Mouse (Mus musculus) adrenal gland, postnatal 14 days (tissue): ENCODE results near the gene Pde4d. TPM values are rescaled to one million over a fixed set of nuclear protein-coding genes. Genes with fewer than 3 reads are reported as not detected.

Experiments used
- DNase-seq: peaks from one replicate; pipeline ENCODE4 v3.0.0; 2021; ENCODE audit warnings: mixed read lengths
- total RNA-seq: library from RNA; stranded (reverse); gene quantifications from 2 replicates; pipeline ENCODE4 v1.2.3, GENCODE M21; 2021

Pde4d gene
- total RNA-seq, 1 experiment from 2014 or later = 67.1 TPM

DNA sequence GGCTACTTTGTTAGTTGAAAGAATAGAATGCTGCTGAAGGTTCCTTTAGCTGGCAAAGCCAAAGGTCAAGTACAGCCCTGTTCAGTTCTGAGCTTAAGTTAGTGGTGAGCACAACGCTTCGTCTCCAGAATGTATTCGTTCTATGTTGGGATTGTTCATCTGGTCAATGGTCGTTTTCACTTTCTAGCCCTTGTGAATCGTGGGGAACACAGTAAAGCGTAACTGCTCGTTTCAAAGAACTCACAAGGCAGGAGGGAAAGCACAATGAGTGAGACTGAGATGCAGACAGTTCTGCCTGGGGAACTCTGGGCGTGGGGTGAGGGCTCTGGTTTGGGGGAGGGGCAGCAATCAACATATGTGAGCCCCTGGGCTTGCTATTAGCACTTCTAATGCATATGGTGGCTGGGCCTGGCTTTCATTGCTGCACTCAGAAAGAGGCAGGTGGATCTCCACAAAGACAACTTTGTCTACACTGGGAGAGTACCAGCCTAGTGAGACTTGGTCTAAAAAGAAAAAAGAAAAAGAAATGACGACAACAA lies 1328.6 kb downstream of the Pde4d start:
- no peak for DNase-seq

DNA sequence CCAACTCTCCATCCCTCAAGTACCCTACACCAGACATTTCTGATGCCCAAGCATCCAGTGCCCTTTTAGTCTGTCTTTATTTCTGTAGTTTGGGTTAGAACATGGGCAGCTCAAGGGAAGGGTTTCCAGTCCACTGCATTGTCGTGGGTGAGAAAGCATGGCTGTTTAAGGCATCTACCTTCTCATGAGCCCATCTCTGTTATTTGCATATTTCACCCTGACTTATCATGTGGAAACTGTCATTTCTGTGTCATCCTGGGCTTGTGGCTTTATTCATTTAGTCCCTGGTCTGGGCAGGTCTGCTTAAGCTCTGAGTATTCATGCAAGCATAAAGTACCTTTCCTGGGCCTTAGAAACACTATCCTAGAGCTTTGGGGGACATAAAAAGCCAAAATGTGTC lies 1331.7 kb downstream of the Pde4d start:
- no peak for DNase-seq

DNA sequence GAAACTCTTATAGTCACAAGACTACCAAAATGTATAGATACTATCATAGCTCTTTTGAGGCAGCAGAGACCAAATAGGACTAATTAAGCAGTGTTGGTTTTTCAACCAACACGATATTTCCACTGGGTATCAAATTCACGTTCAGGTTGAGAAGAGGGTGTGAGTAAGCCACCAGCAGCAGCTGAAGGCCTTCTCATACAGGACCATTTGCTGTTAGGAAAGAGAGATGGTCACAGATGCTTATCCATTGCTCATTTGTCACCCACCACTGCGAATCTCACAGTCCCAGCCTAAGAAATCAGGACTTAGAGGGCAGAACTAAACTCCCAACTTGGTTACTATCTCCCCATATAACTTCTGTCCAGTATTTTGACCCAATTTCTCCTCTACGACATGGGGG lies 1338.9 kb downstream of the Pde4d start:
- no peak for DNase-seq

DNA sequence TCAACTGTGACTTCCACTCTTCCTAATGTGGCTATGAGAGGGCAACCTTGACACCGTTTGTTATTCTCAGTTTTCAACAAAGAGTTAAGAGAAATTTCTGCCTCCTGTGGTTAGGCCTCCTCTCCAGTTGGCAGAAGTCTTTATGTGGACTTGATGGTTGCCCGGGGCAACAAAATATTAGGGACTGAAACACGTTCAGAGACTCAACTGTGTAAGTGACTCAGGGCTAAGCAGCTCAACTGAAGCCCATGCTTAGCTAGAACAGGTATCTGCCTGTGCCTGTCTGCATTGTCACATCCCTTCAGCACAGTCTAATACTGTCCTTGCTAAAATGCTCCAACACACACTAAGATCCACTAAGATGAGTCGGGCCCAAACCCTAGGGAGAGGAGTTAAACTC lies 1339.4 kb downstream of the Pde4d start:
- DNase-seq = no peak

DNA sequence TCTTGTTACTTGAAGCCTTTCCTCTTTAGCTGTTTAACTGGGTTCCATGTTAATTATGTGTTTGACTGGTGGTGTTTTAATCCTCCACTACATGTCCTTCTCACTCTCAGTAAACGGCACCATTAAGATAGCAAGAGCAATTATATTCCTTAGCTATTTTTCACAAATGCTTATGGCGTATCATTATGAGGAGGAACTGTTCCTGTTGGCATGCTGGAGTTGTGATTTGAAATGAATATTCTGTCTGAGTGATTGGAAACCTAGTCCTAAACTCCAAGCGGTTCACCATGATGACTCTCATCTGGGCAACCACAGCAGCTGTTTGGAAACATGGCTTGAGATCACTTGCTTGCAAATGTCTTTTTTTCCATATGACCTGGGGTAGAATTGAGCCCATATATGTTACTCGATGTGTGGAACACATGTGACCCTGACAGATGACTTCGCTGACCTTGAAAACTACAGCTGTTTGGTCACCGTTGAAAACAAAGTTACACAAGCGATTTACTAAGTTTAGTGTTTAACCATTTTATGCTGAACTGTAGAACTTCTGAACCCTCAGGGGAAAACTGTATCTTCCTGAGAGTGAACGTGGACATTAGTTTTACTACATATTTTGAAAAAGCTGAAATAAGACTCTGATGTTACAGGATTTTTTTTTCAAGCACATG lies 1340.4 kb downstream of the Pde4d start:
- no peak for DNase-seq

DNA sequence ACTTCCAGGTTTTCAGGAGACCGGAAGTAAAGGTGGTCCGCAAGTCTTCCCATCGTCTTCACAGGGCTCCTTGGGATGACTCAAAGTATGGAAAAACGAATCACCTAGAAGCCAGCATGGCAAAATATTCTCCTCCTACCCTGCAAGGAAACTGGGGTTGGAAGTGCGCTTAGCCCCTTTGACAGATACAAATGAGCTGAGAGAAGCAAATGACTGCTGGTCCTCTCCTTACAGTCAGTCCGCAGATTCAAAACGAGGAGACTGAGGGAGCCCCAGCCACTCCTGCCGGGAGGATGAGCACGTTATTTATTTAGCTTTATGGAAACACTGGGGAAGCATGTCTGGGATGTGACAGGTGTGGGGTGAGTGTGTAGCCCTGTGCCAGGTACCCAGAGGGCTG lies 1344.2 kb downstream of the Pde4d start:
- DNase-seq = no peak

DNA sequence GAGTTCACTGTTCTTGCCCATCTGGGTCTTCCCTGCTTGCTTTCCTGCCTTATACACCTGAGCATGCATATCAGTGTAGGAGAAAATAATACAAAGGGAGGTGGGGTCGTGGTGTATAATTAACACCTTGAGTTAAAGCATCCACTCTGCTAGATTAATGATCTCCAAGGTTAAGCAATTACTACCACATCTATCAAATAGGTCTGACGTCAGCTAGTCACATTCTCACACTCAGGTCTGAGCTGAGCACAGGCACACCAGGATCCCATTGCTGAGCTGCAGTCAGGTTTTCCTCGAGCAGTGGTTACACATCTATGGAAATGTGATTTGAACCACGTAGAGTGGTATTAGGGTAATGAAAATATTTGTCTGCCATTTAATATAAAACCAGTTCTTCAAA lies 1348.9 kb downstream of the Pde4d start:
- DNase-seq = no peak

DNA sequence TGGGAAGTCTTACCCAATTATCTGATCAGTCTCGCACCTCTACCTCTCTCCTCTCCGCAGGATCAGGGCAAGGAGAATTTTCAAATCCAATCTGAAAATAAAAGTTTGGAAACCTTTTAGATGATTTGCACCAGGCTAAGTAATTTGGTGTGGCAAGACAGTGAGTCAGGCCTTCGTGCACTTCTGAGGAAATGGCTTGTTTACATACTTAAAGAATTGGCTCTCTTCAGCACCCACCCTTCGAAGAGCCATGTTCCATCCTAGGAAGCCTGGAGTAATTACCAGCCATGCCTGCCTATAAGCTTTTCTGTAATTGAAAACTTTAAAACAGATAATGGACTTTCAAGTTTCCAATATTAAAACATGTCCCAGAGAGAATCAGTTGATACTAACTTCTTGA lies 1352.5 kb downstream of the Pde4d start:
- DNase-seq = no peak

DNA sequence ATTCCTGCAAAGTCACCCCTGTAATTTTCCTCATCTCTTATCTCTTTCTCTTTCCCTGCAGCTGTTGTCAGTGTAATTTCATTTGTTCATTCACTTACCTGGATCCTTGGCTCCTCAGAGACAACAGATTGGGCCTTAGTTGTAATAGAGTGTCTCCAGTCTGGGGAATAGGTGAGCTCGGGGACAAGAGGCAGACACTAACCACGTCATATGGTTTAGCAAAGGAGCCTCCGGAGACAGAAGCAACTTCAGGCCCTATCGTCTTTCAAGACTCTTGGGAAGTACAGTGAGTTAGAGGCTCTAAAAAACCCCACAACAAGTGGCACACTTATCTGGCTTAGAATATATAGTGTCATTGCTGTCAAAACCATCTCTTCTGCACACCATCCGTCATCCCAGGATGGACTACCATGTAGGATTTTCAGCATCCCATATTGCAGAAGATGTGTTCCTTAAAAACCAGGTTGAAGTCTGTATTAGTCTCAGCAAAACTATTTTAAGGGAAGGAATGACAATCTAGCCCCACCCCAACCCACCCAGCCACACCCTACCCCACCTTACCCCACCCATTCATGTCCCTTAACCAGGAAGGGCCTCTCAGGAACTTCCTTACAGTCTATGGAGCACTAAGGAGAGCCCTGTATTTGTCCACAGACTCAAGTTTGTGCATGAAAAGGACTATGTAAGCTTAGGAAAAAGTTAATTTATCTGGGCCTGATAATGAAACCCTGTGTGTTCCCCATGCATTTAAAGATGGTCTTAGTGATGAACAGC lies 1356.6 kb downstream of the Pde4d start:
- DNase-seq = no peak

DNA sequence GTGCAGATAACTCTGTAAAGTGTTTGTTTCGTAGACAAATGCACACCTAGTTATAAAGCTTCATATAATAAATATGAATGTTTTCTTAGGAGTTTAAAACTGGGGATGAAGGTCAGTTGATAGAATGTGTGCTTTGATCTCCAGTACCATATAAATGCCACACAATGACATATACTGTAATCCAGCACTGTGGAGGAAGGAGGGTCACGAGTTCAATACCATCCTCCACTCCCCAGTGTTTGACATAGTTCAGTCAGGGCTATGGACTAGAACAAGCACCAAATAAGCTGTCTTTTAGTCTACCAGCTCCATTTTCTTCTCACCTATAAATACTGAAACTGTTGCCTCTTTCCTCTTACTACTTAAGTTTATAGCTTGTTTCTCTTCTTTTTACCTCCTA lies 1357.3 kb downstream of the Pde4d start:
- no peak for DNase-seq

DNA sequence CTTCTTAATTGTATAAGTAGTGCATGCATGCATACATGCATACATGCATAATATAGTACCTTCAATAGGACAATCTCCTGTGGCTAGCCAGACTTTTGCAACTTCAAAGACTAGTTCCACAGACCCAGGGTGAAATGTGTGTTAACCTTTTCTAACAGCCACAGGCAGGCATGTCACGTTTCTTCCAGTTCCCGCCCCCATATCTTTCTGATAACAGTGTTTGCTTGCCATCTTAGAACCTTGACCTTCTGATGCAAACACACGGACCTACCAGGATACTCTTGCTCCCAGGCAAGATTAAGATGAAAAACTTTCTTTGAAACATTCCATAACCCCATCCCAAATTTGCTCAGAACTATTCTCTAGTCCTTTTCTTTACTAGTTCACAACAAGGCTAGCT lies 1357.7 kb downstream of the Pde4d start:
- DNase-seq = no peak

DNA sequence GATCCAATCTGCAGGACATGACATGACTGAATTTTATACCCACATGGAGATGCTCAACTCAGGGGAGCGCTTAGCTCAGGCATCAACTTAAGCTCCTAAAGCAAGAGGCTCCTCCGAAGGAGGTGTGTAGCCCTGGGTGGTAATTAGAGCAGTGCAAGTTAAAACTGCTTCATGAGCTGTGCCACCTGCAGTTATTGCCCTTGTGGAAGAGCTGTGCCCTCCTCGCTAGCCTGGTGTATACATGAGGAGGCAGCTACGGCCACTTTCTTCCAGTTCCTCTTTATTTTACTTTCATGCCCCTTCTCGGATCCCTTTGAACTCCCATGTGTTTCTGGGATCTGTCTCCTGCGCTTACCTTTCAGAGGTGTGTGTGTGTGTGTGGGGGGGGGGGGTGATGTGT lies 1358.3 kb downstream of the Pde4d start:
- no peak for DNase-seq

DNA sequence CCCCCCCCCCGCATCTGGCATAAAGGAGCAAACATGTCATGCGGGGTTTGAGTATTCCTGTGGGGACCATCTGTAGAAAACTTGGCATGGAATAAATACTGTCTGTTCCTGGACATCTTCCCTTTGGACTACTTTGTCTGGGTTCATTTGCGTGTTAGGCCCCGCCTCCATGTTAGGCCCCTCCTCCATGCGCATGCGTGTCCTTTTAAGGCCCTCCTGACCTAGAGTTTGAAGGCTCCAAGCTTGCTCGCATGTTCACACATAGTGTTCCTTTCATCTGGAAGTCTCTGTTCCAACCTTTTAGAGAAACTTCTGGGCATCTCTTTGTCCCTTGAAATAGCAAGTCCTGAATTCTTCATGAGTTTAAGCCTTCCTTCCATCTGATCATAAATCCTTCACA lies 1359.2 kb downstream of the Pde4d start:
- no peak for DNase-seq

DNA sequence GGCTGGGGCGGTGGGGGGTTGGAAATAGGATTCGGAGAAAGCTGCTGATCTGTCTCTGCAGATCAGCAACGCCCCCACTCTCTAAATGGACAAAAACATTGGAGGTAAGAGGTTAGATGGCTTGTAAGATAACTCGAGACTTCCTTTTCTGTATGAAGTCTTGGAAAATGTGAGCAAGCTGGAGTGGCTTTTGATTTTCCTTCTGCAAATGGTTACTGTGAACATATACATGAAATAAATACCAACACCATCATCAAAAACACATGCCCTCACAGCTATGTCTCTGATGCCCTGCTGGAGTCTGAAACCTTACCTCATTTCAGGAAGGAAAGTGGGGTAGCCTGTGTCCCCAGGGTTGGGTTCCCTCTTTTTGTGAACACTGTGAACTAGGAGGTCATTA lies 1359.9 kb downstream of the Pde4d start:
- DNase-seq = no peak

DNA sequence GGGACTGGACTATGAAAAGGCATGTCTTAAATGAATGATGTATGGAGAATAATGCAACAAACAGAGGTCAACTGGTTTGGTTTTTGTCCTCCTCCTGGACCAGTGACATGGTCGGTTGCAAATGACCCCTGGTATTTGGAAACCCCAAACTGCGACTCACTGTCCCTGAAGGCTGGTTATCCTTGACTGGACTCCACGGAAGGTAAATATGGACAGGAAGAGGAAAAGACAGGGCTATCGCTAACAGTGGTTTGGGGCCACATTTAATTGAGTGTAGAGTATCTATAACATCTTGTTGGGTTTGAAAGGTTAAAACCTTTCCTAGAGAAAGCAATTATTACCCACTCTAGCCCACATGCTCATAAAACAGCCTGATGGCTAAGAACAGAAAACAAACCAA lies 1364.2 kb downstream of the Pde4d start:
- no peak for DNase-seq

DNA sequence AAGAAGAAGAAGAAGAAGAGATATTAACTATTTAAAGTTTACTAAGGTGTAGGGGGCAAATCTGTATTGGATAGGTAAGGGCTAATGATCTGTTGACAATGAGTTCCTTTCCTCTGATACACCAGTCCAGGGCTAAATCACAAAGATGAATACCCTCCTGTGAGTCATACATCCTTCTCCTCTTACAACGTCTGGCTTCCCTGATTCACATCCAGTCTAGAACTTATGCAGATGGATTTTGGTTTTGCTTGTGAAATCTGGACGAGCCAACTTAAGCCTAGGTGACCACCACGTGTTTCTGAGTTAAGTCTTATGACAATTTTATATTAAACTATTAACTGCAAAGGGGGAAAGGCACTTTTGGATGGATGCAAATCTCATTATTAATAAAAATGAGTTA lies 1369.3 kb downstream of the Pde4d start:
- DNase-seq = no peak

DNA sequence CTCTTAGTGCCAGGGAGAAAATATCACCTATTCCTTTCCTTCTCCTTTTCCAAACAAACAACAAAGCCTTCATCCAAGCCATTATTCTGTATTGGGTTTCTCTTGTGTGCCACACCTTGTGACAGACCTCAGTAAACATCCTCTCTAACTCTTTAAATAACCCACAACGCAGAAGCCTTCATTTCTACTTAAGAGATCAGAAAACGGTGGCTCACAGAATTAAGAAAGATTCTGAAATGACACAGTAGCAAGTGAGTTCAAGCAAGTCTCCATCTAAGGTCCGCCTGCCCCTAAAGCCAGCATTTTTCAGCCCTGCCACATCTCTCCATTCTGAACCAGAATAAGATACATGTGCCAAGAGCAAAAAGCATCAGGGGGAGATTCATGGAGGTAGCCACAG lies 1370.4 kb downstream of the Pde4d start:
- DNase-seq = no peak

DNA sequence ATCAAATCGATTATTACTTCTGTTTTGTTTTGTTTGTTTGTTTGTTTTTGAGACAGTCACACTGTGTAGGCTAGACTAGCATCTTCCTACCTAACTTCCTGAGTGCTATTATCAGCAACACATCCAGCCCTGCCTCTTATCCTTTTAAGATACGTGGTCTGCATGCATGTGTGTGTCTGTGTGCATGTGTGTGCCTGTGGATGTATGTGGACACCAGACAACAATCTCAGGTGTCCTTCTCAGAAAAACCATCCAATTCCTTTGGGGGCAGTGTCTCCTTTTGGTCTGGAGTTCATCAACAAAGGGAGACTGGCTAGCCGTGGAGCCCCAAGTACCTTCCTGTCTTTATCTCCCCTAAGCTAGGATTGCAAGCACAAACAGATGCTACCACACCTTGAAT lies 1371.1 kb downstream of the Pde4d start:
- no peak for DNase-seq

DNA sequence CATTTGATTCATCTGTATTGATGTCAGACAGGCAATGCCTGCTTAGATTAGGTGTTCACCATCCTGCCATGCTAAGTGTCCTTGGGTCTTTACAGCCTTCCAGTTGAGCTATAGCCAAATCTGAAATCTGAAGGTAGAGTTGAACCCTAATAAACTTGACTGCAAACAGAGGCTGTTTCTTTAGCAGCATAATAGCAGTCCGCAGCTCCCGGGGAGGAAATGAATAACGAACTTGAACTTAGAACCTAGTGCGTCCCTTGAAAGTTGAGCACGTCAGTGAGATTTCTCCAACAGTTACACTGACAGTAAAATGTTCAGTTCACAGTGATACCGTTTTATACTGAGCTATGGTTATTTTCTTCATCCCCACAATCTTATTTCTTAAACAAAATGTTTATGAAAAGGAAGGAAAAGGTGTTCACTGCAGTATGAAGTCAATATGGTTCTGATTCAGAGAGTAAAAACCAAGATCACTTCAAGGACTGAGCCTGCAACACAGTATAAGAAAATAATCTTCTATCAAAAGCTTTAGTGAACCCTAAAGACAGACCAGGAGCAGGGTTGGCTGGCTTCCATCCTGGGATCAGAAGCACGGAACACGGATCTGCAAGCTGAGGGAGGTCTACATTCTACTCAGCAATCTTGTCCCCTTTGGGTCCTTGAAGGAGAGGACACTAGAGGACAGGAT lies 1372.1 kb downstream of the Pde4d start:
- peak; percentile 17 for DNase-seq

DNA sequence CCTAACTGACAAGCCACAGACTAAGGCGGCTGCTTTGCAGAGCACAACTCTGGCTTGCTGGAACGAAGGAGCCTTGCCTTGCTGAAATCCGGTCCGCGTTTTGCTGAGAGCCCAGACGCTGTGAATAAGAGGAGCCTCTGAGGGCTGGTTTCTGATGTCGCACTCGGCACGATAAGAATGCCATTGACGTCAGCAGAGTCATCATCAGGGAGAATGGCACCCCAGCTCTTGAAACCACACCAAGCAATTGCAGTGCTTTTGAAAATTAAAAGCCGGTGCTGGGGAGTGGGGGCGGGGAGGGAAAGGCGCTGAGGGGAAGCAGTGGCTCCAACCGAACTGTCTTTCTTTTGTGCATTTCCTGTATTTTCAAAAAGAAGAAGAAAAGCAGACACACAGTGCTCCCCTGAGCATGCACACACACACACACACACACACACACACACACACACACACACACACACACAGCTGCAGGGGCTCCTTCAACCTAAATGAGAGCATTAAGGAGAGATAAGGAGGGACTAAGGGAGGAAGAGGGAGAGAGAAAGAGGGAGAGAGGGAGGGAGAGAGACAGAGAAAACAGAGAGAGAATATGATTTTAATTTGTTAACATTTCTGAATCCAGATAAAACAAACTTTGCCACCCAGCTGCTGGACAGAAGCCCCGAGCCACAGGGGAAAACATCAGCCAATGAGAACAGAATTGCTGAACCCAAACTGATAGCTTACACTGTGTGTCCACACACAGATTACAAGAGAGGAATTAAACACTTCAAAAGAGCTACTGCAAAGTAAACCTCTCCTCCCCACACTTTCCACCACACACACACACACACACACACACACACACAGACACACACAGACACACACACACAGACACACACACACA lies 1372.9 kb downstream of the Pde4d start:
- DNase-seq = peak; percentile 95

DNA sequence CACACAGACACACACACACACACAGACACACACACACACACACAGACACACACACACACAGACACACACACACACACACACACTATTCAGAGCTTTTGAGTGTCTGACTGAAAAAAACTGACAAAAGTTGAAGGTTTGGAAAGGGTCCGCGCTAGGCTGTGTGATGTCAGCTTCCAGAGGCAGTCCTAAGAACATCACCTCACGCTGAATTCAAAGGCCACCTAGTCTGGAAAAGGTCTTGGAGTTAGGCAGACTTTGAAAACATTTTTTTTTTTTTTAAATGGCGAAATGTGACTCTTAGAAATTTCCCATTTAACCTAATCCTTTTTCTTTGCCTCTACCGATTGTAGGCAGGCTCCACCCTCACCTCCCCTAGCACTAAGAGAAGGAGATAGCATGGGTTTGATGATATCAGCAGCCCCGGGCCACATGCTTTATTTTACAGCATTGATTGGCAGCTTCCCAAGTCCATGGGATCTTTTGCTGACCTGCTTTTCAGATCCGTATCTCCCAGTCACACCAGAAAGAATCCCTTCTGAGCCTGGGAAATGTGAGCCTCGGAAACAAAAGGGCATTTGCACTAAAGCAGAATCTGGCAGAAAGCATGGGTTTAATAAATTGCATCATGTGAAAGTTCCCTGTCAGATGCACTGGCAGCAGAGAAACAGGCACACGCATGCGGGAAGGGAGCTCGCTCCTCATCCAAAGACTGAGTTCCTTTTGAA lies 1373.7 kb downstream of the Pde4d start:
- DNase-seq = peak; percentile 47

DNA sequence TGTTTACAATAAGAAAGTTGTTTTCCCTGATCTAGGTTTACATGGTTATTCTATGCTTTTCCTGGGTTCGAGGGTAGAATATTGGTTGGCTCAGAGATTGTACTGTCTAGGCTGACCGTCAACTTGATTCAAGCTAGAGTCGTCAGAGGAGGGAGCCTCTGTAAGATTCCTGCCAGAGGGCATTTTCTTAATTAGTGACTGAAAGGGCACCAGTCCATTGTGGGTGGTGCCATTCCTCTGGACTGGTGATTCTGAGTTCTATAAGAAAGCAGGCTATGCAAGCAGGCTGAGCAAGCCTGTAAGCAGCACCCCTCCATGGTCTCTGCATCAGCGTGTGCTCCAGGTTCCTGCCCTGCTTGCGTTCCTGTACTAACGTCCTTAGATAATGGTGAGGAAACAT lies 1376.1 kb downstream of the Pde4d start:
- no peak for DNase-seq
